Mouse (Mus musculus) bone marrow, adult 2 months (tissue): ENCODE results near the gene Btn2a2.
A peak's percentile ranks its signal among the peaks of the same experiment; 100 is the strongest.

Experiments used
- CTCF ChIP-seq: fragments of 200-500 bp; IDR thresholded peaks from 2 replicates; pipeline ENCODE4 v1.5.1; 2011; ENCODE audit warnings: low read length, control low read depth; ENCODE audit not compliant: control insufficient read depth, insufficient read depth
- POLR2A ChIP-seq: fragments of 200-500 bp; IDR thresholded peaks from 2 replicates; pipeline ENCODE4 v1.6.1; 2011; ENCODE audit warnings: low read depth, mild to moderate bottlenecking, control low read depth, low read length, borderline replicate concordance; ENCODE audit not compliant: control insufficient read depth

DNA sequence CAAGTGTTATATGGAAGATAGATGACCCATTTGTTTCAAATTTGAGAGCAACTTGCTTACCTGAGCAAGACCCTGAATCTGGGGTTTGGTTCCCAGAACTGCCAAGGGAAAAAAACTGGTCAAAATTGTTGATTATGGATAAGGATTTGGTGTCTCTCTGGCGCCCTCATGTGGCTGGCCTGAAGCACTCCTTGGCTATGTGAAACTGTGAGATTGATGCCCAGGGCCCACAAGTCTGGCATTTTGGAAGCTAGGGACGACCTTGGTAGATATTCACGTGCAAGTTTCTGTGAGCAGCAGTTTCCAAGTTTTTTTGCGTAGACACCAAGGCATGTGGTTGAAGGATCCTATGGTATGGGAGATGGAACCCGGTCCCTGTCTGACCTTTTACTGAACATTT lies 36.0 kb upstream of the Btn2a2 start:
- TF ChIP-seq POLR2A (no peak), CTCF (peak; percentile 86)
